Mouse (Mus musculus): ENCODE data around the gene Arf3. TPM values are rescaled to one million over a fixed set of nuclear protein-coding genes. Genes with fewer than 3 reads are reported as not detected.

Gene Arf3
- total and polyA plus RNA-seq, 3 experiments = 37.4 to 239 (median 140) TPM

GRCm38 (mm10) chr15:98742766-98743428 lies 20.1 kb downstream of the Arf3 start:
- no peaks in the 10 kb centered on the region for H3K27me3 ChIP-seq (ENCODE audit: control insufficient read depth in 1 of 2, insufficient read depth in 2 of 2, low read length in 2 of 2)
- H3K27ac ChIP-seq (ENCODE audit: control insufficient read depth, low read depth, low read length) = no peak overlapping the region
- no peak overlapping the region for H3K9ac ChIP-seq (ENCODE audit: control insufficient read depth, low read depth, low read length, poor library complexity, severe bottlenecking)
- H3K36me3 ChIP-seq (ENCODE audit: control insufficient read depth in 1 of 2, insufficient read depth in 2 of 2, low read length in 2 of 2) = peaks cover 0 to 7% of the 10 kb centered on the region in 2 experiments; a peak in 2 of 4 replicates
- no peaks in the 10 kb centered on the region for H3K9me3 ChIP-seq (replicated peaks; ENCODE audit: insufficient read depth, low read length)
- TF ChIP-seq GABPA (IDR thresholded peaks at IDR 0.05; ENCODE audit: low read depth, low read length) (no peak), POLR2AphosphoS2 (IDR thresholded peaks at IDR 0.05; ENCODE audit: low read length) (no peak), USF2 (IDR thresholded peaks at IDR 0.05; ENCODE audit: borderline replicate concordance in 1 of 2, insufficient read depth in 1 of 2, low read depth in 1 of 2, low read length in 2 of 2) (no peak), TBP (IDR thresholded peaks at IDR 0.05; ENCODE audit: low read depth, low read length) (no peak), USF1 (IDR thresholded peaks at IDR 0.05; ENCODE audit: low read depth, low read length) (no peak), ELF1 (IDR thresholded peaks at IDR 0.05; ENCODE audit: low read depth, low read length) (no peak), MEF2A (IDR thresholded peaks at IDR 0.05; ENCODE audit: extremely low read depth, insufficient replicate concordance, low read depth, low read length, poor library complexity, severe bottlenecking) (no peak), ZKSCAN1 (IDR thresholded peaks at IDR 0.05; ENCODE audit: low read depth, low read length) (no peak), NELFE (IDR thresholded peaks at IDR 0.05; ENCODE audit: low read depth, low read length) (no peak), MAZ (IDR thresholded peaks at IDR 0.05; ENCODE audit: low read depth, low read length) (no peak), RAD21 (IDR thresholded peaks at IDR 0.05; ENCODE audit: low read depth, low read length) (no peak), CTCF (IDR thresholded peaks at IDR 0.05 in 2 of 3, conservative IDR thresholded peaks at IDR 0.05 in 1 of 3; ENCODE audit: control insufficient read depth in 1 of 3, insufficient read depth in 1 of 3, low read depth in 2 of 3, low read length in 3 of 3, poor library complexity in 1 of 3, severe bottlenecking in 1 of 3) (no peak), KAT2A (conservative IDR thresholded peaks at IDR 0.05; ENCODE audit: low read depth, low read length) (no peak), JUND (IDR thresholded peaks at IDR 0.05; ENCODE audit: low read depth, low read length) (no peak), ZC3H11A (IDR thresholded peaks at IDR 0.05; ENCODE audit: low read depth, low read length) (no peak), SIN3A (IDR thresholded peaks at IDR 0.05; ENCODE audit: low read length) (no peak)
- peaks cover 0 to under 1% of the 10 kb centered on the region in 2 experiments; a peak in 1 of 4 replicates for H3K4me1 ChIP-seq (ENCODE audit: control insufficient read depth in 1 of 2, insufficient read depth in 2 of 2, low read length in 2 of 2)
- H3K4me3 ChIP-seq (ENCODE audit: control insufficient read depth in 1 of 2, insufficient read depth in 1 of 2, low read depth in 2 of 2, low read length in 2 of 2) = no peak overlapping the region
- DNase-seq (ENCODE audit: low read depth, low spot score) = no peak
- H3K79me2 ChIP-seq (ENCODE audit: control insufficient read depth, insufficient read depth, low read length, poor library complexity) = no peaks in the 10 kb centered on the region

GRCm38 (mm10) chr15:98740219-98740618 lies 22.8 kb downstream of the Arf3 start:
- H3K9ac ChIP-seq (ENCODE audit: control insufficient read depth, low read depth, low read length, poor library complexity, severe bottlenecking) = no peak overlapping the region
- DNase-seq (ENCODE audit: low read depth, low spot score) = no peak
- H3K4me3 ChIP-seq (ENCODE audit: control insufficient read depth in 1 of 2, insufficient read depth in 1 of 2, low read depth in 2 of 2, low read length in 2 of 2) = no peak overlapping the region
- H3K27me3 ChIP-seq (ENCODE audit: control insufficient read depth in 1 of 2, insufficient read depth in 2 of 2, low read length in 2 of 2) = no peaks in the 10 kb centered on the region
- H3K9me3 ChIP-seq (replicated peaks; ENCODE audit: insufficient read depth, low read length) = no peaks in the 10 kb centered on the region
- no peak overlapping the region for H3K27ac ChIP-seq (ENCODE audit: control insufficient read depth, low read depth, low read length)
- TF ChIP-seq EP300 (IDR thresholded peaks at IDR 0.05; ENCODE audit: low read depth in 1 of 2, low read length in 2 of 2) = no peak
- TF ChIP-seq TBP (IDR thresholded peaks at IDR 0.05; ENCODE audit: low read depth, low read length) = no peak
- TF ChIP-seq MAZ (IDR thresholded peaks at IDR 0.05; ENCODE audit: low read depth, low read length) = no peak
- TF ChIP-seq JUND (IDR thresholded peaks at IDR 0.05; ENCODE audit: low read depth, low read length) = no peak
- no peak for TF ChIP-seq KAT2A (conservative IDR thresholded peaks at IDR 0.05; ENCODE audit: low read depth, low read length)
- TF ChIP-seq MYC (IDR thresholded peaks at IDR 0.05; ENCODE audit: low read depth, low read length) = no peak
- TF ChIP-seq NELFE (IDR thresholded peaks at IDR 0.05; ENCODE audit: low read depth, low read length) = no peak
- TF ChIP-seq GATA1 (IDR thresholded peaks at IDR 0.05; ENCODE audit: low read depth, low read length) = no peak
- TF ChIP-seq CHD2 (IDR thresholded peaks at IDR 0.05; ENCODE audit: low read length) = no peak
- no peak for TF ChIP-seq TAL1 (IDR thresholded peaks at IDR 0.05; ENCODE audit: low read length)
- TF ChIP-seq RAD21 (IDR thresholded peaks at IDR 0.05; ENCODE audit: low read depth, low read length) = no peak
- no peak for TF ChIP-seq NRF1 (IDR thresholded peaks at IDR 0.05; ENCODE audit: insufficient read depth, low read depth, low read length, poor library complexity, severe bottlenecking)
- TF ChIP-seq MXI1 (IDR thresholded peaks at IDR 0.05; ENCODE audit: low read depth, low read length) = no peak
- TF ChIP-seq ZMIZ1 (IDR thresholded peaks at IDR 0.05; ENCODE audit: low read depth, low read length) = no peak
- no peak for TF ChIP-seq ZC3H11A (IDR thresholded peaks at IDR 0.05; ENCODE audit: low read depth, low read length)
- no peak for TF ChIP-seq BHLHE40 (IDR thresholded peaks at IDR 0.05; ENCODE audit: borderline replicate concordance, low read depth, low read length)
- no peak for TF ChIP-seq MAFK (IDR thresholded peaks at IDR 0.05; ENCODE audit: borderline replicate concordance, low read depth, low read length)
- no peak for TF ChIP-seq RCOR1 (IDR thresholded peaks at IDR 0.05; ENCODE audit: low read depth, low read length)
- peaks cover 0 to 5% of the 10 kb centered on the region in 2 experiments; a peak in 2 of 4 replicates for H3K36me3 ChIP-seq (ENCODE audit: control insufficient read depth in 1 of 2, insufficient read depth in 2 of 2, low read length in 2 of 2)
- H3K4me1 ChIP-seq (ENCODE audit: control insufficient read depth in 1 of 2, insufficient read depth in 2 of 2, low read length in 2 of 2) = peaks cover 0 to 2% of the 10 kb centered on the region in 2 experiments; a peak in 1 of 4 replicates
- H3K79me2 ChIP-seq (ENCODE audit: control insufficient read depth, insufficient read depth, low read length, poor library complexity) = no peaks in the 10 kb centered on the region

Data from MEL (cell line).